Mouse (Mus musculus) forebrain, embryonic 12.5 days (tissue): Measurements from ENCODE around the gene 4930578C19Rik. TPM values are rescaled to one million over a fixed set of nuclear protein-coding genes. Genes with fewer than 3 reads are reported as not detected.
"Not testable (repeated sequence)": the region's sequence is repeated elsewhere in the genome, so short reads cannot be mapped to it uniquely, and the experiment has no call there.

Experiments
- ATAC-seq: fragments of 200-750 bp; cut with Nextera tagmentation; 2 replicates; pipeline ENCODE4 v1.8.0; 2017; ENCODE audit warnings: moderate TSS enrichment; ENCODE audit not compliant: low FRiP score
- H3K27ac ChIP-seq: fragments of 300-500 bp; sonication (generic); 2 replicates; pipeline ENCODE4 v1.5.1; 2016; ENCODE audit warnings: mild to moderate bottlenecking
- H3K27me3 ChIP-seq: fragments of 300-500 bp; sonication (generic); 2 replicates; pipeline ENCODE4 v1.6.1; 2016; ENCODE audit warnings: mild to moderate bottlenecking
- H3K36me3 ChIP-seq: fragments of 300-500 bp; sonication (generic); replicated peaks from 2 replicates; pipeline ENCODE4 v1.6.1; 2016; ENCODE audit warnings: mild to moderate bottlenecking
- H3K4me1 ChIP-seq: fragments of 300-500 bp; sonication (generic); 2 replicates; pipeline ENCODE4 v1.6.1; 2016
- H3K4me2 ChIP-seq: fragments of 300-500 bp; sonication (generic); 2 replicates; pipeline ENCODE4 v1.6.1; 2016; ENCODE audit warnings: mild to moderate bottlenecking, moderate library complexity
- H3K4me3 ChIP-seq: fragments of 300-500 bp; sonication (generic); replicated peaks from 2 replicates; pipeline ENCODE4 v1.5.1; 2016; ENCODE audit warnings: mild to moderate bottlenecking
- H3K9ac ChIP-seq: fragments of 300-500 bp; sonication (generic); 2 replicates; pipeline ENCODE4 v1.6.1; 2016; ENCODE audit warnings: mild to moderate bottlenecking
- H3K9me3 ChIP-seq: fragments of 300-500 bp; sonication (generic); 2 replicates; pipeline ENCODE4 v1.6.1; 2016
- WGBS: fragments of 180-500 bp; shearing (Covaris S2); methylation state at CpG from one replicate; pipeline ENCODE4 v1.1.7; 2016; 5-methylcytosine and 5-hydroxymethylcytosine counted together
- polyA plus RNA-seq: library from polyadenylated mRNA; unstranded; fragments of >200 nt; fragmentation: Nextera tagmentation; extraction: Ambion mirVana; gene quantifications from 2 replicates; pipeline ENCODE4 v1.2.1, GENCODE M21; 2016

Gene 4930578C19Rik
- polyA plus RNA-seq, 1 experiment from 2014 or later = 0.34 TPM

DNA sequence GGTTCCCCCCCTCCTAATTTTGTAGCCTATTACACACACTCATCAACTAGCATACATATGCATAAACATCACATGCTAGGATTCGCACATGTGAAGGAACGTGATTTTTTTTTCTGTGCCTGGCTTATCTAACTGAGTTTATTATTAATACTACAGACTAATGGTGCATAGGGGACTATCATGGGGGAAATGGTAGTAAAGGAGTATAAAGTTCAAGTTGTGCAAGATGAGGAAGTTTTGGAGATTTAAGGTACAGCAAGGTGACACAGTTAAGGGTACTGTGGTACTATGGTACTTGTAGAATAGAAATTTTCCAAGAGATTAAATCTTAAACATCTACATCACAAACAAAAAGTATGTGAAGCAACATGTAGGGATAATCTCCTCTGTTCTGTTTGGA, 64.5 kb downstream of the 4930578C19Rik start:
- Histone ChIP-seq H3K9ac (no peak overlapping the region), H3K4me3 (no peak overlapping the region), H3K27ac (no peak overlapping the region), H3K9me3 (no peaks in the 10 kb centered on the region), H3K36me3 (no peaks in the 10 kb centered on the region), H3K4me1 (no peaks in the 10 kb centered on the region), H3K4me2 (no peak overlapping the region), H3K27me3 (no peaks in the 10 kb centered on the region)
- WGBS = 95% methylated on average over 2 of the region's 2 CpGs
- no peak for ATAC-seq

DNA sequence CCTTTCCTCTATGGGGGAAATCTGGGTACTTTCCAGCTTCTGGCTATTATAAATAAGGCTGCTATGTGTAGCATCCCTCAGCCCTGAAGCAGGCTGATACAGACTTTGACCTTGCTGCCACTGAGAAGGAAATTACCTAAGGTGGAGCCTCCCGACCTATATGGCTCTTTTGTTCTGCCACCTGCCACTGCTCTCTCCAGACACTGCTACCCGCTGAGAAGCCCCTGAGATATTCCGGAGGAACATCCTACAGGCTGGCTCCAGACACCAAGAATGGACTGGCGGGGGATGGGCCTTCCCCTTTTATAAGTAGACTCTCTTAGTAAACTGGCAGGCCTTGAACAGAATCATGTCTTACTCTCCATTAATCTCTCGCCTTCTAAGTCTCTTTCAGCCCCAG, 77.0 kb downstream of the 4930578C19Rik start:
- H3K9ac ChIP-seq, H3K27ac ChIP-seq, H3K4me3 ChIP-seq, H3K4me2 ChIP-seq, H3K27me3 ChIP-seq, H3K9me3 ChIP-seq, H3K4me1 ChIP-seq, H3K36me3 ChIP-seq, ATAC-seq: not testable (repeated sequence)
- WGBS = 84% methylated on average over 5 of the region's 5 CpGs
